Mouse (Mus musculus) liver, adult (tissue): ENCODE measurements around the gene Mfsd4b5.

ENCODE experiments used
- GATA4 ChIP-seq: IDR thresholded peaks from 2 replicates; pipeline ENCODE4 v1.6.1; 2014; ENCODE audit warnings: mild to moderate bottlenecking, low read length; ENCODE audit not compliant: insufficient replicate concordance

Mfsd4b5 gene

DNA sequence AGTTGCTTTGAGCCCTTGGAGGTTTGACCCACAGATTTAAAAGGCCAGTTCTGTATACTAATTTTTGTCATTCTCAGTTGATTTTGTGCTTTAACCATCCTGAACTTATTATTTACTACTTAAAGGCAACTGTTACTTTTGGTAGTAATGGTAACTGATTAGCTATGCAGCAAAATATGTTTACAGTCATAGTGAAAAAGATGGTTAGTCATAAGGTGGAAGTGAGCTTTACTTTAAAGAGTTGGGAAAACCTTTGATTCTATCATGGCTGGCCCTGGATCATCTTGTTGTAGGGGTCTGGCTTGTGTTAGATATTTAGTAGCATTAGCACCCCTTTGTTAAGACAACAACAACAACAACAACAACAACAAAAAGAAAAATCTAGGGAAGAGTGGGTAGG, 73.8 kb downstream of the Mfsd4b5 start:
- TF ChIP-seq GATA4 = no peak

DNA sequence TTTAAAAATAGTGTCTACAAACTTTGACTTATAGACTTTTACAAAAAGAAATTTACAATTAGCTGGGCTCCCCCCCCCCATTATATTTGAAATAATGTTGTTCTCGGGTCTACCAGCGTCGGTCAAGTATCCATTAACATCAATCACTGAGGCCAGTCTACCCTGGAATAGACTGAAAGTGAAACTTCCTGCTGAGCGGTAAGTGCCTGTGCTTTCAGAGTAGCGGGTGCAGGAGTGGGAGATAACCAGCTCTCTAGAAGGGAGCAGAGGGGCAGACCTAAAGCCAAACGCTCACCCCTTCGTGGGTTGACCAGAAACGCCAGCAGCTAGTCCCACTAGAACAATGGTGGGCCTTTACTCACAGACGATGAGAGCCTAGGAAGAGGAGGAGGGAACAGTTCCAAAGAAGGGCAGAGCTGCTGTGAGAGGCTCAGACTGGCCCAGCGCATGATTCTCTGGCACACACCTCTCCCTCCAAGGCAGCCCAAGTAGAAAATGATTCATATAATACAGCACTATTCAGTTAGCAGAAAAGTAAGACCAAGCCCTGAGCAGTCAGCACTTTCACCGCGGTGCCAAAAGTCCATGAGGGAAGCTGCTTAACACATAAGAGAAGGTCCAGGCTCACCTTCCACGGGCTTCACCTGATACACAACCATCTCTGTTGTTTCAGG, 77.5 kb downstream of the Mfsd4b5 start:
- TF ChIP-seq GATA4 = no peak
